Mouse (Mus musculus) gastrocnemius, adult 8-10 months (tissue): ENCODE measurements at regions not wholly inside any gene's neighbourhood (a gene's known extent, or its start where the extent isn't known, plus 50 kb on each side); places are given as distances from the start of the nearest gene placed in this dataset.

Experiments
- DNase-seq, 2 experiments: peaks; one replicate each; pipeline ENCODE4 v3.0.0; 2022; ENCODE audit warnings: low spot score in 2 of 2

DNA sequence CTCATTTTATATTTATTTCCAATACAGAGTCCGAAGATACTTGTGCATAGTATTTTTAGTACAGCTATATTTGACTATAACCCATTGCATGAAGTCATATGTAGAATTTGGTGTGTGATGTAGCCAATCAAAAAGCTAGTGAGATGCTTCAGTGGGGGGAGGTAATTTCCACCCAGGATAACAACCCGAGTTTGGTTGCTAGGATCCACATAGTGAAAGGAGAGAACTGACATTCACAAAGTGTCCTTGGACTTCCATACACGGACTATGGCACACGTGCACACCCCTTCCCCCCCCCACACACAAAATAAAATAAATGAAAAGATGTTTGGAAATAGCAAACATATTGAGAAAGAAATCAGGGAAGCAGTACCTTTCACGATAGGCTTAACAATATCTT lies 137.2 kb downstream of the Gm815 start:
- no peak for DNase-seq

DNA sequence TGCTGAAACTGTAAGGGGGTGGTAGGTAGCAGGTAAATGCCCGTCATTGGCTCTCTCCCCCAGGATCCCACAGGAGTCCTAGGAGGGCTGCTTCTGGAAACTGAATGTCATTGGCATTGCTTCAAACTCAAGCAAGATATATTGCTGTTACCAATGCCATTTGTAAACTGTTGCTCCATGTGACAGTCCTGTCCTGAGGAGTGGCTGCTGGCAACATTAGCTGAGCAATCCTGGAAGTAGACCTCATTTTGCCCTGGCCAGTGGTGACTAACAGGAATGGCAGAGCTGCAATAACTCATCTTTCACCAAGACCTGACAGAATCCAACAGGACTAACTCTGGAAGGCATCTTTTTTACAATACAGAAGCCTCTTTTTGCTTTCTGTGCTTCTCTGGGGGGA lies 143.2 kb downstream of the Gm815 start:
- no peak for DNase-seq

DNA sequence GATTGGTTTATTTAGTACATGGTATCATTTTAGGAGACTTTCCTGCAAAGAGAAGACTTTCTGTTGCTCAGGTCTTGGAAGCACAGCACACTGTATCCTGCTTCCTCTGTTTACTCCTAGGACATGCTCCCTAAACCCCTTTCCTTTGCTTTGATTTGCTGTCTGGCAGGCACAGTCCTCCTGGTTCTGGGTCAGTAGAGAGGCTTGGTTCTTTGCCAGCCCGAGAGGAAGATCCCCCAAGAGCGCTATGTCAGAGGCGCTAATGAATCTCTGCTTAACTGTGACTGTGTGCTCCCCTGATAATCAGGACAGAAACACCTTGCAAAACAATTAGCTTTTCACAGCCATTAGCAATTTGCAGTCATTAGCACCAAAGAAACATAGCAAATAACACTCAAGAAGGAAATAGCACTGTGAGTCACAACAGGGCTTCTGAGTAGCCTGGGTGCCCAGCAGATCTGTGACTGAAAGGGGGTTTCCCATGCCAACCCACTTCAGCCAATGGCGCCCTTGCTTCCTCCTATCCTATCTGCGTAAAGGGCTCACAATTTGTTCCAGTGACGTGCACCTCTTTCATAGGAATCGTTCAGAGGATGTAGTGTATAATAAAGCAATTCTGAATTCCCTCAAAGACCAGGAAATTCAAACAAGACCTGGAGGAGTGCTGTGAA lies 145.5 kb downstream of the Gm815 start:
- no peak for DNase-seq

DNA sequence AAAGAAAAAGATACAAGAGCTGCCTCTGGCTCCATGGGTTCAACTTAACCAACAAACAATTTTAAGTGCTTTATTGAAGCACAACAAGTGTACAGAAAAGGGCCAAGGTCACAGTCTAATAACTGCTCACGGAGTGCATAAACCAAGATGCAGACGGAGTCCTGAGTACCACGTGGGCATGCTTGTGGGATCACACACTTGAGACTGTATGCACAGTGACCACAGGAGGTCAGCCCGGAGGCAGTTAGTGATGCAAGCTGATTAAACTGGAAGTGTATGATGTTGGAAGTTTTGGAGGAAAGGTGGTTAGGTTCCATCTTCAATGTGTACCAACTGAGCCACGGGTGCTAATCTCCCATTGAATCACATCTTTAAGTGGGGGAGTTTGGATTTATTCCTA lies 146.9 kb downstream of the Gm815 start:
- DNase-seq: no peak

DNA sequence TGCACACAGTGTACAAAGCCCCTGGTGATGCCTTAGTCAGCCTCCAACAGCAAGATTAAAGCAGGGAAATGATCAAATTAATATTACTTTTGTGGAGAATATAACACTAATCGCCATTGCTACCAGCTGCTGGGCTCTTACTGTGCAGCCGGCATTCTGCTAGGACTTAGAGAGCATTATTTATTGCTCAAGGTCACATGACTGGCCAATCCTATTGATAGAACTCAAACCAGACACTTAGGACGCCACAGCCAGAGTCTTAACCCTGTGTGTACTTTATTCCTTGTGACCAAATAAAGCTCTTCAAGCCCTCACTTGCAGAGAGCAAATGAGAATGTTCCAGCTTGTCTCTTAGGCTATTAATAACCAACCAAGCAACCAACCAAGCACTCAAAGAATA lies 152.6 kb downstream of the Gm815 start:
- no peak for DNase-seq

DNA sequence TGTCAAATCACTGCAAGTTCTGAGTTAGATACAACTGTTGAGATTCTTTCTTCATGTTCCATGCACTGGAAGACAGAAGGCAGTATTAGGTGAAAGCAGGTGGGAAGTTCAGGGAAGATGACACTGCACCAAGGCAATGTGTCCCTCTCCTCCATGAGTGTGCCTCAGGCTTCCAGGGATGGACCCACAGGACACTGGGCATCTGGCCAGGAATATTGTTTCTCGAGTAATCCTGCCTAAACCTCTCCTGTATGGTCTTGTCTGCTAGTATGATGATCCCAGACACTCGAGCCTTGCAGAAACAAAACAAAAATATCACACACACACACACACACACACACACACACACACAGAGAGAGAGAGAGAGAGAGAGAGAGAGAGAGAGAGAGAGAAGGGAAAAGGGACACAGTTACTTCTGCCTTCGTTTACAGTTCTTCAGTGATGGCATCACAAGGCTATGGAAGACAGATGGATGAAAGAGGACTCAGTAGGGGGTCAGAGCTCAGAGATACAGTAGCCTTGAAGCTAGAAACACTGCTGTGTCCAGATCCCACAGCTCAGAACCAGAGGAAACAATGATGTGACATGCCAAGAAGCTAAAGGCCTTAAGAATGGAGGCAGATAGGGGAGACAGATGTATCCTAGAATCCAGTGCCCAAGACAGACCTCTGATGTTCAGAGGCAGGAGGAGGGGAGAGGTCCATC lies 154.8 kb downstream of the Gm815 start:
- DNase-seq: no peak

DNA sequence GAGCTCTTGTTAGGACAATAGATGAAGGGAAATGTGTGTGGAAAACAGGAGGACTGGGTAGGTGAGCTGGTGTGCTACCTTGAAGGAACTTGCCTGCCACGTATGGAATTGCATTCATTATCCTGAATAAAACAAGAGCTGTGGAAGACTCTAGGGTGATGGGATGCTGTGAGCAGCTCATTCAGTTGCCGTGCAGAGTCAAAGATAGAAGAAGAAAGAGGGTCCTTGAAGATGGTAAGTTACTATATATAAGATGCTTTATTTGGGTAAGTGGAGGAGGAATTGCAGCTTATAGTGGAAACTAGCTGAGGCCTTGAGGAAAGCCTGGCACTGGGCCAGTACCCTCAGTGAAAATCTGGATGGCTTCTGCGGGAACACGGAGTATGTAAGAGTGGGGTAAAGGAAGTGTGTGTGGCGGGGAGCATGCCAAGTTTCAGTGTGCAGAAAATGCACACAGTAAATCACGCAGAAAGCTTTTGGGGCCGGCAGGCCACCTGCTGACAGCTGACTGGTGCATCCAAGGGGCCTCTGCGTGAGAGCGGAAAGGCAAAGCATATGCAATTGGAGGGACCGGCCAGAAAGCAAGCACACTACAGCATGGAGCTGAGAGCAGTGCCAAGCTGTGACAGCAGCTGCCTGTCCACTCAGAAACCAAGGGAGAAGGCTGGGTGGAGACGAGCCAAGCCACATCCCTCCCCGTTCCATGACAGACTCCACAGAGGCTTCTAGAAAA lies 149.7 kb upstream of the Vldlr start:
- DNase-seq: no peak

DNA sequence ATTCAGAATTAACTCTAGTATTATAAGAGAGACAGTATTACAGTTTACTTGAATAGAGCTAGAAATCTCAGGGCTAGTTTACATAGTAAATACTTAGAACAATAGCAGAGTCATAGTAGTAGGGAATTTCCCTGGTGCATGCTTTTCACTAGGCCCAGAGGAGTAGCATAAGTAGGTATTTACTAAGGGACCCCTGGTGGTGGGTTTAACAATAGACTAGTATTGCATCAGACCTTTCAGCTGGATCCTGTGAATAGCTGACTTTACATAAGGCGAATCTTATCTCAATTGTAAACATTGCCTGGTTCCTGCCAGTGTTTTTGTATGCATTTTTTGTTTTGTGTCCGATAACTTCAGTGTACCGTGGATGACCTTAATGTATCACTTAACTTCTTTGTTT lies 143.0 kb upstream of the Vldlr start:
- DNase-seq: no peak

DNA sequence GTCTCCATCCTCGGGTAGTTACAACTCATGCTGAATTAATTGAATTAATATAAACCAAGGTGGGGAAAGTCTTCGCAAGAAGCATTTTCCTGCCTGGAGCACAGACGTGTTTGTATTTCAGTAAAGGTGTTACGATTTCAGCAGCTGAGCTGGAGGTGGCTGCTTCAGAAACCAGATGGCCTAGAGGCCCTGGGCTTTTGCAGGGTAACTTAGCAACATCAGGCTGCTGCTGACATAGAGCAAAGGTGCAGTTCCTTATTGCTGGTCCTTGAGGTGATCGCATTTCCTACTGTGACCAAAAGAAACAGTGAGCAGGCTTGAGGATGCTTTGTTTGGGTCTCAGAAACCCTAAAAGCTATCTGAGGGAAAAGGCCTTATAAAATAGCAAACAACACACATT lies 141.3 kb upstream of the Vldlr start:
- DNase-seq: no peak

DNA sequence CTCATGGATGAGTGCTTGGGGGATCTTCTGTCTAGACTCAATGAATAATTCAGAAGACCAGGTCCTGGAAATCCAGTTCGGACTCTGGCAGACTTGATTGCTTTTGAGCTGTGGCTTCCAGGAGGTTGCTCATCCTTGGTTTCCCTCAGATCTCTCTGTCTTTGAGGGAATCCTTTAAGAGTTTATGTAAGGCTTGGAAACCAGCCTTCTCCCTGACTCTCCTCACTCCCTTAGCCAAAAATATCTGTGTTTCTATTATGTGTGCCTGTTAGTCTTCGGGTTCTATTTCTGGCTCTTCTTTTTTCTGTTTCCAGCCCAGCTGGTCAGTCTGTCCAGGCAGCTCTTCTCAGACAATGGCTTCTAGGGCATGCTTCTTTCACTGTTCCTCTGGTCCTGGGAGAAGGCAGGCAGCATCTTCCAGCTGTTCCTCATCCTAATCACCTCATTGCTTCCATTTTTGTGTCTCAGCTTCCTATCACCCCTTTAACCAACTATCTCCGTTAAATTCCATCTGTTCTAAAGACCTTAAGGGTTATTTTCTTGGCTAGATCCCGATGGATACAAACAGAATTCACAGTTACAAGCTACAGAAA lies 139.3 kb upstream of the Vldlr start:
- no peak for DNase-seq

DNA sequence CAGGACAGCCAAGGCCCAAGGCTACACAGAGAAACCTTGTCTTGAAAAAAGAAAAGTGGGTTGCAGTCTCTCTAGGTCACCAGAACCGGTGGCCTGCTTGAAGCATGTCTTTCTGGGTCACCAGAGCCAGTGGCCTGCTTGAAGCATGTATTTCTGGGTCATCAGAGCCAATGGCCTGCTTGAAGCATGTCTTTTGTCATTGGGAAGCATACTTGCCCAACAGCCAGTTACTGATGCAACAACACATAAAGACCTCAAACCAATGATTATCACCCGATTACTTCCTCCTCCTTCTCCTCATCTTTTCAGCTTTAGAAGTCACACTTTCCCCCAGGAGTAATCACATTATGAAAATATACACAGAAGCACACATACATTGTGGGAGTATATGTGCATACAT lies 128.9 kb upstream of the Vldlr start:
- DNase-seq: no peak

DNA sequence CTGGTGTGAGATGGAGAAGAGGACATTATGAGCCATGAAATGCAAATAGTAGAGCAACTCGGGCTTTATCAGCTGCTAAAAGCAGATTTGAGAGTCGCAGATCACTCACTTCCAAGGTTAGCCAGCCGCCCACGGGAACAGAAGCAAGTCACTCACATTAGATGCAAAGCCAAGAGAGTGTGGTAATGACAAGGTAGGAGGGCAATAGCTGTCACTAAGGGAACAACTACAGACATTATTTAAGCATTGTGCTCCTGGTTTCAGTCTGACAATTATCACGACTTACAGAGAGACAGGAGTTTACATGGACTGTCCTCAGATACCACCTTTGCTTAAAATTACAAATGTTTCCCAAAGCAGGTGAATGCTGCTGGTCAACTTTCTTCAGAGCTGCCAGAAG lies 128.5 kb upstream of the Vldlr start:
- no peak for DNase-seq

DNA sequence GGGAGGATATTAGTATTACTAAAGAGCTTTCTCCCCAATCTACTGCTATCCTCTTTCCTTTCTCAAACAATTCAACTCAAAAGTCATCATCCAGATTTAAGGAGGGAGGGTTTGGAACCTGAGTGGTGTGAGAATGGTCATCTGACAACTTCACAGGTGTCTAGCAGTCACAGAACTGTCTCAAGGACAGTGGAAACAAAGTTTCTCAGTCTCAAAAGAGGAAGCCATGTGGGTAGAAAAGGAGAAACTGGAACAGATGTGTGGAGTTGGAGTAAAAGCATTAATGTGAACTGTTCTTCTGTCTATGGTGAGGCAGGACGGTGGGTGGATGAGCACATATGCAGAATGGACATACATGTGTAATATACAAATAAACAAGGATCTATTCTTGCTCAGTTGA lies 127.2 kb upstream of the Vldlr start:
- DNase-seq: no peak

DNA sequence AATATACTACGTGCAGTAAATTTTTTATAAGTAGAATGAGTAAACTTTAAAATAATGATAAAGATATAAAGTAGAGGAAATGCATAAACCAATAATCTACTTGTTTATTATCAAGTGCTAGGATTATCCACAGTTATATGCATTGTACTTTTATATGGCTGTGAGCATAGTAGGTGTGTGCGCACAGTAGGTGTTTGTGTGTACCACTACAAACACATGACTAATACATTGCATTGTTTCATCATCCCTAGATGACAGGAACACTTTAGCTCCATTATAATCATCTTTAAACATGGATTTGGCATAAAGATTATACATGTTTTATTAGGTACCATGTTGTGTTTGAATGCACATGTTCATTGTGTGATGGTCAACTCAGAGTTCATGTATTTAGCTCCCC lies 124.7 kb upstream of the Vldlr start:
- DNase-seq: no peak

DNA sequence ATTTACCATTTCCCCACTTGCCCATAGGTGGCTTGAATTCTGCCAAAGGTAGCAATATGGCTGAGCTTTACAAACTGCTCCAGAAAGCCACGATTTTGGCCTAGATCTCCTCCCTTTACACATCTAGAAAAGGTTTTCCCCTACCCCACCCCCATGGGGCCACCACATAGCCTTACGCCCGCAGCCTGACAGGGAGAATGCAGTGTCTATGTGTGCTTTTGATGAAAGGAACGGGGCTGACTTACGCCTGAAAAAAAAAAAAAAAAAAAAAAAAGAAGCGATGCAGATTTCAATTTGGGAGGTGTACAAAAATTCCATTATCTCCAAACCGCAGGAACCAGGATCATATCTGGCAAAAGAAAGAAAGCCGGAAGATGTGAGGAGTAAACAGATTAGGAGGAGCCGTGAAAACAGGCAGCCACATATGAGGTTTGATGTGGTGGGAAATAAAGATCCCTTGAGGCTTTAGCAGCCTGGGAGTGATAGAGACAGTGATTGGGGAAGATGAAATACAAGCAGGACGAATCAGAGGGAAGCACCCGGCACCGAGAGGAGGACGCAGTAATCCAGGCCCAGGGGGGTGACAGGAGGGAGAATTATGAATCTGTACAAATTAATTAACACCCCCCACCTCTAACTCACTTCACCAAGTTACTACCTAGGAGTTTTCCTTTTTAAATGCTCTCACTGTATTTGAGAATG lies 121.4 kb upstream of the Vldlr start:
- DNase-seq: no peak

DNA sequence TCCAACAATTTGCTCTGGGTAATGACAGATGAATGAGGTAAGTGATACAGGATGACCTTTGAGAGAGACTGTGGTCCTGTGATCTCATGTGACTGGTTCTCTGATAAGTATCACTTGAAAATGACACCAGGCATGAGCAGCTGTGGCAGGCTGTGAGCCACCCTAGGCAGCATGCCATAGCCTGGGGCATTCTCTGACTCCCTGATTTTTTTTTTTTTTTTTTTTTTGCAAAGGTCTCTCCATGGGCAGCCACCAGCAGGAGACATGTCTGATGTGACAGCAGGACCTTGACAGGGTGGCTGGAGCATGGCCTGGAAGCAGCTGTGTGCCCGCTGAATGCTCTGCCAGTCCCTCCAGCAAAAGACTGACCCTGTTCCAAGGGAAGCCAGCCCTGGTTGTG lies 116.4 kb upstream of the Vldlr start:
- DNase-seq: peak in 1 of 2 experiments; percentile 19

DNA sequence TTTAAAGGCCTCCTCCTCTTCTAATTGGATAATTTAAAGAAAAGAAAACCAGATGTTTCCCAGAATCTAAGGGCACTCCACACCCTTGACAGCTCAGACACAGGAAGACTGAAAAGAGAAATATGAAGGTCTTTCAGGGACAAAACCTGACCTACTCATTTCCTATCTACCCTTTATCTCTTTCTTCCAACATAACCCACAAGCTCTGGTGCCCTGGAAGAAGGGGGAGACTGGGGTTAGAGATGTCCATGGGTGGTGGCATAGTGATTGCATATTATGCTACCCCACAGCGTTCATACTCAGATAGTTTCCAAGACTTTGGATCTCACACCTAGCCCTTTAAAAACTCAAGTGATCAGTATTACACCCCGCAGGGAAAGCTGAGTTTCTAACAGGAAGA lies 105.8 kb upstream of the Vldlr start:
- DNase-seq: no peak

DNA sequence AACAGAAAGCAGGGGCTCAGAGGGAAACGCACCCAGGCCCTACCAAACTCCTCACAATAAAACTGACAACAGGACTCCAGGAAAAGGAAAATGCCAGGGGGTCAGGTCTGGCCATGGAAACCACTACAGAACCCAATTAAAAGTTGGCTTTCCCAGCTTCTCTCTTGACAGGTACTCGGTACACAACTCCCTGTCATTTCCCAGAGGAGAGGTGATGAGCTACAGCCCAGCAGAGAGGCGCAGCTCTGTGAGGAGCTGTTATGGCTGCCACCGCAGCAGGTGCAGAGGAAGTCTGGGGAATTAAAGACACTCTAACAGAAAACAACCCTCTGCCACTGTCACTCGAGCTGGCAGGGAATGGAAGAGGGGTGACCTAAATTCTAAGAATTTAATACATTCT lies 95.4 kb upstream of the Vldlr start:
- no peak for DNase-seq

DNA sequence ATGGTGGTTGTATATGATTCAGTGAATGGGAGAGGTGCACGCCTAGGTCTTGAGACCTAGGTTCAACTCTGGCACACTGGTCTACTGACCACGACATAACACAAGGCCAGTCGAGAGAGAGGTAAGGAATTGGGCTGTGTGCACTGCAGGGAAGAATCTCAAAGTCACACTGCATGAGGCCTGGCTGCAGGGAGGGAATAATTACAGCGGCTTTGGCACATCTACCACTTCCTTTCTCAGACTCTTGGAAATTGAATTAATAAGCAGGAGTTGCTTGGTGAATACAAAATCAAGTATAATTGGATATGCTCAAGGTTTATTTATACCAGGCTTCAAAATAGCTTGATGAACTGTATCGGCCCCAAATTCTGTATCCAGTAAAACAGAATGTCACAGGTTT lies 93.9 kb upstream of the Vldlr start:
- no peak for DNase-seq

DNA sequence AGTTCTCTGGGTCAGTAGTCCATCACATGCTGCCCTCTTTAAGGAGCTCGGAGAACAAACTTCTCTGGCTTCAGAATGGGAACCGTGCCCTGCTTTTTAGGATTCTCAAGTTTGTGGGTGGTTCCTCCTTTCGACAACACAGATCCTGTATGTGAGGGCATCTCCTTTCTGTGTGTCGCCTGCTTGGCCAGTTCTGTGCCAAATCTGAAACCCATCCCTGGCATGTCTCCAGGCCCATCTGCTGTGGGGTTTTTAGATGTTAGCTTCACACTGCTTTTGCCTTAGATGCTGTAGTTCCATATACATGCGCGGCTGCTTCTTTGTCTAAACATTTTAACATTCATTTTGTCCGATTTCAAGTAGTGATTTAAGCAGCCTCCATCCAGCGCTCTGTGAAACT lies 93.0 kb upstream of the Vldlr start:
- DNase-seq: no peak

DNA sequence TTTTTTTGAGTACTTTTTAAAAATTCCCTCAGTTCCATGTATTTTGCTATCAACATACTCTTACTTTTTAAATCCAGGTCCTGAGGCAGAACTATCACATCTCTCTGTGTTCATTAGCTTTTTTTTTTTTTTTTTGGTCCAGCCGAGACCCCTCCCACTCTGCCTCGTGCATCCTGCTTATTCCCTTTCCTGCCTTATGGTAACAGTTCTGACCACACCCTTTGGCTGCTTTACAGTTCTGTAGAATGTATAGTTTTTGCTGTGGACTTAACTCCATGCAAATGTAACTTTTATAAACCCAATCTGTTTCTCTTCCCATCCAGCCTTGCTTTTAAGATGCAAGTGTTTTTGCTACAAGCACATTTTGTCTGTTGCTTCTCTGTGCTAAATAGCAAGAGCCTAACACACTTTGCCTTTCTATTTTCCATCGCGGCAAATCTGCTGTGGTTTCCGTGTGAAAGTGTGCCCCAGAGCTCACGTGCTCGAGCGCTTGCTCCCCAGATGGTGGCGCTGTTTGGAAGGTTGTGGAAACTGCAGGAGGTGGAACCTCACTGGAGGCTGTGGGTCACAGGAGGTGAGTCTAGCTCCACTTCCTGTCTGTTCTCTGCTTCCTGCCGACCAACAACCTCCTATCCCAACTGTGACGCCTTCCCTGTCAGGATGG lies 92.3 kb upstream of the Vldlr start:
- DNase-seq: peak; percentile 16 to 30
